Mouse (Mus musculus): ENCODE measurements at regions not wholly inside any gene's neighbourhood (a gene's known extent, or its start where the extent isn't known, plus 50 kb on each side); places are given as distances from the start of the nearest gene placed in this dataset.

DNA sequence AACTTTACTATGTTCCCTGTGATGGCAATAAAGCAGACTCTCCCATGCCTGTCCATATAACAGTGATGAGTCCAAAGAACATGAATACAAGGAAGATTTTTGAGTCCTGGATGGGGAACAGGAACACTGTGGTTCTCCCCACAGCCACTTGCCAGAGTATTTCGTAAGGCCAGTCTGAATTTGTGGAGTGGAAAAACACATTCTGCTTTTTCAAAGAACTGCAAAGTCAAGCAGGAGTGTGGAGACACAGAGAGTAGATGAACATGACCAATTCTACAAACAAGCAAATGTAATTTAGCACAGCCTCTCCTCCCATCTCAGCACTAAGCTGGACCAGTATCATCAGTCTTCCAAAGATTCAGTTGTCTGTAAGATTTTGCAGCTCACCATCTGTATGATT is 280.0 kb upstream of the Tbc1d5 start:
- 96% methylated on average over 1 of the region's 1 CpGs for WGBS

DNA sequence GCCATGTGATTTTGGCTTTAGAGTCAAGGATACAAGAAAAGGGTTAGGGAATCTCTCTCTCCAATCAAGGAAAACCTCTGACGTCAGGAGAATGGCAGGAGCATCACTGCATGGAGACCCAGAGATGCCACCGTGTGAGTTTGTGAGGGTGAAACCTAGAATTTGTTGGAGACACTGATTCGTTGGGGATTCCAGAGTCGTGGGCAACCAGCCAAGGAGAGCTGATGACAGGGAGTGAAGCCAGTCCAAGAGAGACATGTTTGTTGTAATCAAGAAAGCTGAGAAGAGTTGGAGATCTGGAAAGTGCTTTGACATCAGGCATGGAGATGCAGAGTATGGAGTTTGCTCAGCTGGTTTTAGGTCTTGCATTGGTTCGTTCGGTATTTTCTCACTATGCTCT is 236.6 kb upstream of the Tbc1d5 start:
- 92% methylated on average over 6 of the region's 6 CpGs for WGBS
- H3K9ac ChIP-seq: no peak overlapping the region

More for the DNA sequence above, 280.0 kb upstream of the Tbc1d5 start:
- no peaks in the 10 kb centered on the region for H3K9me3 ChIP-seq
- H3K27ac ChIP-seq: no peak overlapping the region
- H3K36me3 ChIP-seq (replicated peaks): no peaks in the 10 kb centered on the region
- no peak overlapping the region for H3K9ac ChIP-seq
- no peak for ATAC-seq (replicated peaks)
- no peaks in the 10 kb centered on the region for H3K27me3 ChIP-seq (replicated peaks)
- no peak overlapping the region for H3K4me3 ChIP-seq
- peaks cover 10% of the 10 kb centered on the region for H3K4me1 ChIP-seq
- H3K4me2 ChIP-seq: no peak overlapping the region

GRCm38 (mm10) chr17:51414304-51414703 is 235.2 kb upstream of the Tbc1d5 start:
- no peak for ATAC-seq (replicated peaks)
- WGBS: 65% methylated on average over 4 of the region's 4 CpGs
- H3K27me3 ChIP-seq (replicated peaks): no peaks in the 10 kb centered on the region
- H3K4me3 ChIP-seq: no peak overlapping the region
- no peaks in the 10 kb centered on the region for H3K9me3 ChIP-seq
- no peak overlapping the region for H3K4me2 ChIP-seq
- H3K27ac ChIP-seq: no peak overlapping the region
- no peaks in the 10 kb centered on the region for H3K4me1 ChIP-seq
- no peak overlapping the region for H3K9ac ChIP-seq
- no peaks in the 10 kb centered on the region for H3K36me3 ChIP-seq (replicated peaks)

More for the DNA sequence above, 236.6 kb upstream of the Tbc1d5 start:
- Histone ChIP-seq H3K9me3 (no peaks in the 10 kb centered on the region), H3K4me3 (no peak overlapping the region), H3K27ac (no peak overlapping the region), H3K27me3 (replicated peaks) (no peaks in the 10 kb centered on the region), H3K4me1 (no peaks in the 10 kb centered on the region), H3K4me2 (no peak overlapping the region), H3K36me3 (replicated peaks) (no peaks in the 10 kb centered on the region)
- ATAC-seq (replicated peaks): no peak

- H3K9ac ChIP-seq: no peak overlapping the region
- H3K27ac ChIP-seq: no peak overlapping the region
- no peaks in the 10 kb centered on the region for H3K4me1 ChIP-seq
- no peaks in the 10 kb centered on the region for H3K9me3 ChIP-seq
- H3K4me3 ChIP-seq: no peak overlapping the region
- no peaks in the 10 kb centered on the region for H3K36me3 ChIP-seq (replicated peaks)
- no peaks in the 10 kb centered on the region for H3K27me3 ChIP-seq (replicated peaks)
- H3K4me2 ChIP-seq: no peak overlapping the region
- ATAC-seq (replicated peaks): no peak
Measured at GRCm38 (mm10) chr17:51413741-51414140, 234.6 kb upstream of the Tbc1d5 start.

DNA sequence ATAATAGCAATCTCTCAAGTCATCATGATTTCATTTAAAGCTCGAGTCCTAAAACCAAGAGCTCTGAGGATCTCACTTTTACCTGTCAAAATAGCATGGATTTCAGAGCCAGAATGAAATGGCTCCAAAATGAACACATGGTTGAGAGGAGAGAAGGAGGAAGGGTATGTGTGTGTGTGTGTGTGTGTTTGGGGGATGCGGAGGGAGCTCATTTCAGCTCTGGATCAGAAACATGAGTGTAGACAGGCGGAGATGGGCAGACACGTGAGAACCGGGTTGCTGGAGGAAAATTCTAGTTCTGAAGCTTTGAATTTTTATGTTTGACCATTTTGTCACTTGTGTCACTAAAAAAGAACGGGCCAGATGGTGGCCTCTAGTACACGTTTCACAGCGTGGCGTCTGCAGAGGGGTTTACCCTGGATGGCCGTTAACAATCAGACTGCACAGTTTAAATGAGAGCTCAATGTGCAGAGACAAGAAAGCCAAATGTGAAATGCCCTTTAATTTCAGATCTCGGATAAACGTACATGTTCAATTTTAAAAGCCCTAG is 232.5 kb upstream of the Tbc1d5 start:
- Histone ChIP-seq H3K4me2 (no peak overlapping the region), H3K4me3 (no peak overlapping the region), H3K9me3 (no peaks in the 10 kb centered on the region), H3K27me3 (replicated peaks) (no peaks in the 10 kb centered on the region), H3K4me1 (no peaks in the 10 kb centered on the region), H3K36me3 (replicated peaks) (no peaks in the 10 kb centered on the region), H3K9ac (no peak overlapping the region), H3K27ac (no peak overlapping the region)
- ATAC-seq (replicated peaks): no peak
- 87% methylated on average over 12 of the region's 12 CpGs for WGBS

- Histone ChIP-seq H3K36me3 (replicated peaks) (no peaks in the 10 kb centered on the region), H3K4me1 (no peaks in the 10 kb centered on the region), H3K4me2 (no peak overlapping the region), H3K4me3 (no peak overlapping the region), H3K9me3 (no peaks in the 10 kb centered on the region), H3K27me3 (replicated peaks) (no peaks in the 10 kb centered on the region), H3K27ac (no peak overlapping the region), H3K9ac (no peak overlapping the region)
- WGBS: 58% methylated on average over 5 of the region's 5 CpGs
- ATAC-seq (replicated peaks): no peak
Measured at GRCm38 (mm10) chr17:51408894-51409293, 229.7 kb upstream of the Tbc1d5 start.

DNA sequence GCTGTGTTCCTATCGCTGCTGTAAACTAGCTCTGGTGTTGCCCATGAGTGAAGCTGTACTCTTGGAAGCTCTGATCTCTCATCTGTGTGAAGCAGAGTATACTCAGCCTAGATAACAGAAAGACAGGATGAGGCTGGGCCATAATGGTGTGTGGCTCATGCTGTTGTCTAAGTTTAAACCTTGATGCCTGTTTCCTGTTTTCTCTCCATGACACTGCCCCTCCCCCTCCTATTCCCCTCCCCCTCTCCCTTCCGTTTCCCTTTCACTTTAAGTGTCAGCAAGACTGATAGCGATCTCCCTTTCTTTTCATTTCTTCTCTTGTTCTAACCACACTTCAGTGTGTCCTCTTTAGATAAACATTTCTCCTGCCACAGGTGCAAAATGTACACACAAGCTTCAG is 229.2 kb upstream of the Tbc1d5 start:
- 74% methylated on average over 3 of the region's 3 CpGs for WGBS
- H3K4me2 ChIP-seq: no peak overlapping the region
- H3K36me3 ChIP-seq (replicated peaks): no peaks in the 10 kb centered on the region
- no peak overlapping the region for H3K4me3 ChIP-seq
- no peak overlapping the region for H3K9ac ChIP-seq
- H3K9me3 ChIP-seq: no peaks in the 10 kb centered on the region
- H3K4me1 ChIP-seq: no peaks in the 10 kb centered on the region
- no peaks in the 10 kb centered on the region for H3K27me3 ChIP-seq (replicated peaks)
- no peak overlapping the region for H3K27ac ChIP-seq
- ATAC-seq (replicated peaks): no peak

GRCm38 (mm10) chr17:51407046-51407445 is 227.9 kb upstream of the Tbc1d5 start:
- Histone ChIP-seq H3K9ac (no peak overlapping the region), H3K27me3 (replicated peaks) (no peaks in the 10 kb centered on the region), H3K36me3 (replicated peaks) (no peaks in the 10 kb centered on the region), H3K9me3 (no peaks in the 10 kb centered on the region), H3K4me2 (no peak overlapping the region), H3K27ac (no peak overlapping the region), H3K4me1 (no peaks in the 10 kb centered on the region), H3K4me3 (no peak overlapping the region)
- no peak for ATAC-seq (replicated peaks)
- 89% methylated on average over 4 of the region's 4 CpGs for WGBS

- 83% methylated on average over 3 of the region's 3 CpGs for WGBS
- H3K4me3 ChIP-seq: no peak overlapping the region
- H3K9ac ChIP-seq: no peak overlapping the region
- H3K27me3 ChIP-seq (replicated peaks): no peaks in the 10 kb centered on the region
- no peaks in the 10 kb centered on the region for H3K36me3 ChIP-seq (replicated peaks)
- H3K9me3 ChIP-seq: no peaks in the 10 kb centered on the region
- no peak overlapping the region for H3K4me2 ChIP-seq
- H3K27ac ChIP-seq: no peak overlapping the region
- no peaks in the 10 kb centered on the region for H3K4me1 ChIP-seq
- ATAC-seq (replicated peaks): no peak
Measured at GRCm38 (mm10) chr17:51405059-51405458, 225.9 kb upstream of the Tbc1d5 start.

GRCm38 (mm10) chr17:51397973-51398372 is 218.8 kb upstream of the Tbc1d5 start:
- H3K36me3 ChIP-seq (replicated peaks): no peaks in the 10 kb centered on the region
- no peak overlapping the region for H3K4me3 ChIP-seq
- no peak overlapping the region for H3K9ac ChIP-seq
- H3K4me2 ChIP-seq: no peak overlapping the region
- H3K27me3 ChIP-seq (replicated peaks): no peaks in the 10 kb centered on the region
- no peak for ATAC-seq (replicated peaks)
- peaks cover 3% of the 10 kb centered on the region; the same call in 1 of the 2 replicates for H3K4me1 ChIP-seq
- H3K9me3 ChIP-seq: no peaks in the 10 kb centered on the region
- WGBS: 87% methylated on average over 7 of the region's 7 CpGs
- H3K27ac ChIP-seq: no peak overlapping the region

DNA sequence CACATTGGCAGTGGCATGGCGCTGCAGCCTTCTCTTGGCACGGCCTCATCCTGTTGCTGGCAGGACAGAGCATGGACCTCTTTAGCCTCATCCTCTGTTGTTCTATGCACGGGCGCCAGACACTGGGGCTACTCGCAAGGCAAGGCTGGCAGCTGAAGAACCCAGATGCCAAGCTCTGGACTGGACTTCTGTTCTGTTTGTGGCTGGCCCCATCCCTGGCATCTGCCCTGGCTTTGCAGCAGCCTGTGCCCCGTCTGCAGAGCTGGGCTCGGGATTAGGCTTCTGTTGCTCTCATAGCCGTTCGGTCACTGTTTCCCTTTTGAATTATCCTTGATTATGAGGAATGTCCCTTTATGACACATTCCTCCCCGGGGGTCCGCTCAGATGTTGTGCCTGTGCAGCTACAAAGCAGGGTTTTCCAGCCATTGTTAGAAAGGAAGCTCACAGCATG is 214.6 kb upstream of the Tbc1d5 start:
- no peaks in the 10 kb centered on the region for H3K27me3 ChIP-seq (replicated peaks)
- H3K4me3 ChIP-seq: no peak overlapping the region
- H3K9ac ChIP-seq: no peak overlapping the region
- no peaks in the 10 kb centered on the region for H3K36me3 ChIP-seq (replicated peaks)
- H3K27ac ChIP-seq: no peak overlapping the region
- H3K9me3 ChIP-seq: no peaks in the 10 kb centered on the region
- peaks cover 3% of the 10 kb centered on the region; the same call in 1 of the 2 replicates for H3K4me1 ChIP-seq
- H3K4me2 ChIP-seq: peak overlapping the region; percentile 13; the same call in 1 of the 2 replicates
- WGBS: 44% methylated on average over 11 of the region's 11 CpGs
- peak; percentile 79 for ATAC-seq (replicated peaks)

DNA sequence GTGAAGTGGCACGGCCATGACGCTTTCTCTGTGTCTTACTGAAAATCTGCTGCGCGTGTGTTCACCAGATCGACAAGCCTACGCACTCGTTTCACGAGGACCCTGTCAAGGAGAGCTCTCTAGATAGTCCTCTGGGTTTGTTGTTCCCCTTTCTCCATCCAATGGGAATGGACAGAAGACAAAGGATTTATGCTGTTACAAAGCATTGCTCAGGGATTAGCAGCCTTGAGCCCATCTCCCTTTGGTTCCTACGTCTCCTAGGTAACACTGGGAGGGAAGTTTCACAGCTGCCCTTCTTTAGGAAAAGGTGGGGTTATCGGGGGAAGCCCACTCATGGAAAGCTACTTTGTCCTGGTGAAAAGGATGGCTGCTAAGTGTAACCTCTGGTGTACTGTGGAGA is 212.7 kb upstream of the Tbc1d5 start:
- no peak for ATAC-seq (replicated peaks)
- WGBS: 46% methylated on average over 10 of the region's 10 CpGs
- Histone ChIP-seq H3K4me3 (no peak overlapping the region), H3K9ac (no peak overlapping the region), H3K36me3 (replicated peaks) (no peaks in the 10 kb centered on the region), H3K27me3 (replicated peaks) (no peaks in the 10 kb centered on the region), H3K9me3 (no peaks in the 10 kb centered on the region), H3K4me2 (no peak overlapping the region), H3K27ac (no peak overlapping the region), H3K4me1 (peaks cover 3% of the 10 kb centered on the region; the same call in 1 of the 2 replicates)

GRCm38 (mm10) chr17:51382552-51382951 is 203.4 kb upstream of the Tbc1d5 start:
- 79% methylated on average over 6 of the region's 6 CpGs for WGBS
- H3K4me1 ChIP-seq: no peaks in the 10 kb centered on the region
- H3K27me3 ChIP-seq (replicated peaks): no peaks in the 10 kb centered on the region
- H3K9me3 ChIP-seq: no peaks in the 10 kb centered on the region
- no peaks in the 10 kb centered on the region for H3K36me3 ChIP-seq (replicated peaks)
- no peak overlapping the region for H3K9ac ChIP-seq
- no peak overlapping the region for H3K4me3 ChIP-seq
- ATAC-seq (replicated peaks): no peak
- H3K4me2 ChIP-seq: no peak overlapping the region
- no peak overlapping the region for H3K27ac ChIP-seq
